Mouse (Mus musculus): Measurements from ENCODE around the gene Donson. TPM values are rescaled to one million over a fixed set of nuclear protein-coding genes. Genes with fewer than 3 reads are reported as not detected.

The Donson gene
- 10 to 100 TPM; 19.6 to 25.7 TPM for total RNA-seq (2023)

DNA sequence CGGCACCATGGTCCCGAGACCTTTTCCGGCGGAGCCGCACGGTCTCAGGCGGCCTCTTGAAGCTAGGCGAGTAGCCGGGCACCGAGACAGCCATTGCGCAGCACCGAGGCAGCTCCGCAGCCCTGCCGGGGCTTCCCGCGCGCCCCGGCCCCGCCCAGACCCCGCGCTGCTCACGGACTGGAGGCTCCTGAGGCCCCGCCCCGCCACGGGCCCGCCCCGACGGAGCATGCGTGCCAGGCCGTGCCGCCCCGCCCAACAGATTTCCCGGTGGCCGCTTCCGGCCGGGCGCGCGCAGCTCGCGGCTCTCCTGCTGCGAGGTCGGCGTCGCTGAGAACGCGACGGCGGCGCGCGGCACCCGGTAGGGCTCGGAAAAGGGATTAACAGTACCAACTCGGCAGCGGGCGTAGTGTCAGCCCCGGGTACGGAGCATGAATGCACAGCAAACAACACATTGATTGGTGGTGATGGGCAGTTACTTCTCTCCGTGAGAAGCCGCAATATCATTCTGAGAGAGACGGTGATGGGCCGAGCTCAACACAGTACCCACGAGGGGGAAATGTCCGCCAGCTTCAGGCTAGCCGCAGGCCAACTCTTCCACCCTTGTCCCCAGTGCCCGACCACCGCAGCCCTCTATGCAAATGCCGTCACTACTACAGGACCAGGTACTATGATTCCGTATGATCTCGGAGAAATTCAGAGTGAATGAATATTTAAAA is at the start of gene Donson:
Gene Donson, minus strand, starts transcription at position 152 of the 716 bp plus-strand sequence.

DNA sequence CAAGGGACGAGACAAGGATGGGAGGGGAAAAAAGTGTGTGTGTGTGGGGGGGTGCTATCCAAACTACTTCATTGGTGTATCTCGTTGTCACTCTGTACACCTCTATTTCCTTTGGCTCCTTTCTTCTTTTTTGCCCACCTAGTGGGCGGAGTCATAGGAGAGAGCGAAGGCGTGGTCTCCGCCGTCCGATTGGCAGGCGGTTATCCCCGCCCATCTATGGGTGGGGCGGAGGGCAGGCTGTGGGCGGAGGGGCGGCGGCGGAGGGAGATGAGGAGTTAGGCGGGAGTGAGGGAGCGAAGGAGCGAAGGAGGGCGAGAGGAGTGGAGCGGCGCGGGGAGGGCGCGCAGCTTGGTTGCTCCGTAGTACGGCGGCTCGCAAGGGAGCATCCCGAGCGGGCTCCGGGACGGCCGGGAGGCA is 40.5 kb upstream of the Donson start, which contains the start of gene Itsn1:
Gene Itsn1, plus strand, starts transcription at position 216 of the 417 bp plus-strand sequence.

DNA sequence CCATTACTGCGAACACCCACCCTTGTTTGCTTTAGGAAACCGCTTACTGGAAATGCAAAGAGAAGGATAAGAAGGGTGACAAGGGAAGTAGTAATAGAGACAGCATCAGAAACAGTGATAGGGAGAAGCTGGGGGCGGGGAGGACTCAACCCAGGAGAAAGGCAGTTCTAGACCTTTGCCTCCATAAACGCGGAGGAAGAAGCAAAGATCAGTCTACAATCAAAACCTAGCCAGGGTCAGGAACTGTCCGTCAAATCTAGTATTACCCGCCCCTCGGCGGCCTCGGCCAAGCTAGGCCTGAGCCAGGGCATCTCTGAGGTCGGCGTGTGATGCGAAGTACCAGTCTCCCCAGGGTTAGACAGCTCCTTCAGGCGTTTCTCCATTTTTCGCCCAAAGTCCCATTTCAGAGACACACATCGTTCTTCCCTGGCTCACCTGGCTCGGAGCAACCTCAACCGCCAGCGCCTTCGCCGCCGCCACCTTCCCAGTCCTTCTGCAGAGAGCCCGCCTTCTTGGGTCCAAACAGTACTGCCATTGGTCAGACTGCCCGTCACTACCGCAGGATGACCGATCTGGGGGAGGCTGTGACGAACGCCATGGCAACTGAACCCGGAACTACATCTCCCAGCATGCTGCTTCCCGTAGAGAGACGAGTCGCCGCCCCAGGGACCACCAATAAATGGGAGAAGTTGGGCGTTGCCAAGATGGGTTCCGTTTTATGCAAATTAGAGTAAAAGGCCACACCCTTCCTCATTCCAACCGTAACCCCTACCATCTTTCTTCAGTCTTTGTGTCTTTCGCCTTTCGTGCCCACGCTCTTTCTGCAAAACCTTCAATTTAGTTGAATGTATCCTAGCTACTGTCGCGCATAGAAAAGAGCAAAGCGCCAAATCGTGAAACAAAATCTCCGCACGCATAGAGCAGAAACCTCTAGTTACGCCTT is 39.8 kb upstream of the Donson start, which contains the start of gene Cryzl1:
Gene Cryzl1, minus strand, starts transcription at position 853 of the 943 bp plus-strand sequence.

DNA sequence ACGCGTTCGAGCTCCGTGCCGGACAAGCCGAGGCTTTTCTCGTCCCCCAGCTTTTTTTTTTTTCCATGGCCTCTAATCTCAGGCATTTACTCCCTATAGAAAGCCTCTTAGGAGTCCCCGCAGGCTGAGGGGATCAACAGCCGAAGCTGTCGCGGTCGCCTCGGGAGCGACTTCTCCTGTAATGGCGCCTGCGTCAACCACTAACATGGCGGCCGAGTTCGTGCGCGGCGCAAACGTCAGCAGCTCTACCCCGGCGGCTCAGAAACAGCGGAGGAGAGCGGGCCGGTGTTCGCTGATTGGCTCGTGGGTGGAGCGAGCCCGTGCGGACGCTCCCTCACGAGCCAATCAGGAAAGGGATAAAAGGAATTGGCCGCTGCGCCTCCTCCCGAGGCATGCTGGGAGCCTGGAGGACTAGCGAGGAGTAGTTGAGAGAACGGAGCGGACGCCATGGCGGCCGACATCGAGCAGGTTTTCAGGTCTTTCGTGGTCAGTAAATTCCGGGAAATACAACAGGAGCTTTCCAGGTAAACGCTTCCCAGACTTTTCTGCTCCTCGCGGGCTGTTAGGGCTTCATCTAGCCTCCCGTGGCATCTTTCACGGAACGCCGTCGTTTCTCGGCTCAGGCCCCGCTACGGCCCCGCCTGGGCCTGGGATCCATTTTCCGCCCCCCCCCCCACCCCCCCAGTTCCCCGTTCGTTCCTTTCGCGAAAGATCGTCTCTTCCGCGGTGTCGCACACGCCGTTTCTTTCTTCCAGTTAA is 40.9 kb downstream of the Donson start, which contains the start of gene Son:
Gene Son, plus strand, starts transcription at position 46 of the 759 bp plus-strand sequence.

DNA sequence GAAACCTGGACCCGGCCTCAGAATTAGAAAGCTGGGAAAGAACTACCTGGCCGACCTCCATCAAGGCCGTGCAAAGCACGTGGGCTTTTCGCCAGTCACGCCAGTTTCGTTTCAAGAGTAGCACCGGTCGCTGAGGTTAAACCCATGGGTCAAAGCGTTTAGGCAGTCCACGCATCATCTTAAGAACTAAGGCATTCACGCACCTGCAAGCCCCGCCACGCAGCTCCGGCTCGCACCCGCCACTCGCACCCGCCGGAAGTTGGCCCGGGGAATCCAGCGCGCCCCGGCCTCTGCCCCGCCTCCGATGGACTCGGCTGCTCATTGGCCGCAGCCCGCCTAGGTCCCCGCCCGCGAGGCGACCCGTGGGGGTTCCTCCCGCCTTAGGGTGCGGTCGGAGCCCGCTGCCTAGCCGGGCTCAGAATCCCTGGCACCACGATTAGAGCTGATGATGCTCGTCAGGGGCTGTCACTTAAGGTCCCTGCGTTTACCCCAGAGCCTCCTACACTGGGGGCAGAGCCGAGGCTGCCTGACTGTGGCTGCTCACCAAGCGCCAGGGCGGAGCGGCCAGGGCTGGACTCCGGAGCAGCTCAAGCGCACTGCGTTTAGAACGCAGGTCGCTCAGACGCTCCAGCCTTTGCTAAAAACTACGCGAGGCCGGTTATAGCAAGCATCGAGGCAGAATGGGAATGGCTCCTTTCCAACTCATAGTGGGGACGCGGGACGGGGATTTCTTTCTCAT is 41.7 kb downstream of the Donson start, which contains the start of gene Gart:
Gene Gart, minus strand, starts transcription at position 272 of the 739 bp plus-strand sequence.

Other genes starting within 250 kb of the Donson start
- gene Ifnar1, start 203.5 kb downstream of the Donson start, total RNA-seq (2023) = 10 to 100 TPM; 71.9 to 90.9 TPM
- 10 to 100 TPM; 74.4 to 76.7 TPM for gene Ifngr2, start 141.7 kb downstream of the Donson start, total RNA-seq (2023)
- gene Tmem50b, start 91.0 kb downstream of the Donson start, total RNA-seq (2023) = 10 to 100 TPM; 63.8 to 64.6 TPM
- 1 to 10 TPM; 1.5 to 2.2 TPM for gene Dnajc28, start 69.7 kb downstream of the Donson start, total RNA-seq (2023)
- 10 to 100 TPM; 50.2 to 50.9 TPM for gene Gart, start 41.8 kb downstream of the Donson start, total RNA-seq (2023)
- 100 to 1,000 TPM; 336 to 360 TPM for gene Son, start 41.3 kb downstream of the Donson start, total RNA-seq (2023)
- gene Cryzl1, start 40.2 kb upstream of the Donson start, total RNA-seq (2023) = 10 to 100 TPM; 22.4 to 38.5 TPM
- gene Itsn1, start 40.5 kb upstream of the Donson start, total RNA-seq (2023) = 10 to 100 TPM; 17.7 to 18.6 TPM

Data from neutrophil, adult 59 days (primary cell).